Mouse (Mus musculus): ENCODE measurements around the gene Afdn. TPM values are rescaled to one million over a fixed set of nuclear protein-coding genes. Genes with fewer than 3 reads are reported as not detected.

The Afdn gene
- polyA plus RNA-seq (2016; fragmentation: Nextera tagmentation; extraction: Ambion mirVana): 87.3 and 89.7 TPM in 2 replicates

DNA sequence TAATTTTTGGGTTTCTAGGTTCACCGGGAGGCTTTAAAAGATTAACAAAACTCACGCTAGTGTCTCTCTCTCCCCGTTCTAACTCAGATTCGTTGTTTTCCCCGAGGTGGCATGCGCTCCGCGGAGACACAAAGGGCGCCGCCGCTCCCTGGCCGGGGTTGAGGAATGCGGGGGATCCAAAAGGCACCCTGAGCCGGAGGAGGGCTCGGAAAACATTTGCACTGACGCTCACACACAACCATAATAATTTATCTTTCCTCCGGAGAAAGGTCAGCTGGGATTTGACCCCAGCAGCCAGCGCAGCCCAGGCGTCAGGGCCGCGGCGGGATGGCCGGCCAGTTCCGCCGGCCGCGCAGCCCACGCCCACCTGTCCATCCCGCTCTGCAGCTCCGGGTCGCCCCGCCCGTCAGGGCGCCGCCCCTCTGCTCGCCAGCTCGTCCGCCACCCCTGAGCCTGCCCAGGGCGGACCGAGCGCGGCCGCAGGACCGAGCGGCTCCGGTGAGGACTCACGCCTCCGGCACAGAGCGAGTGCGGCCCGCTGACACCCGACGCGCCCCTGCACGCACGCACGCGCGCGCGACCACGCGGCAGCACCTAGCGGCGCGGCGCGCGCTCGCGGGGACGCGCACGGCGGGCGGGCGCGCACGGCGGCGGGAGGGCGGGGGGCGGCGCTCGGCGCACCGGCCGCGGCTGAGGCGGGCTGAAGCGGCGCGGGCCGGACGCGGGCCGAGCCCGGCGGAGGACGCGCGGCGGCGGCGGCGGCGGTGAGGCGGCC, at the start of gene Afdn:
Gene Afdn, plus strand, starts transcription at position 687 of the 775 bp plus-strand sequence.
- no peaks in the 10 kb centered on the region for H3K27me3 ChIP-seq
- under 1% methylated on average over 98 of the region's 108 CpGs for WGBS
- peak; percentile 90 for ATAC-seq (ENCODE audit: insufficient number of reproducible peaks, insufficient read depth, low FRiP score, low TSS enrichment)

DNA sequence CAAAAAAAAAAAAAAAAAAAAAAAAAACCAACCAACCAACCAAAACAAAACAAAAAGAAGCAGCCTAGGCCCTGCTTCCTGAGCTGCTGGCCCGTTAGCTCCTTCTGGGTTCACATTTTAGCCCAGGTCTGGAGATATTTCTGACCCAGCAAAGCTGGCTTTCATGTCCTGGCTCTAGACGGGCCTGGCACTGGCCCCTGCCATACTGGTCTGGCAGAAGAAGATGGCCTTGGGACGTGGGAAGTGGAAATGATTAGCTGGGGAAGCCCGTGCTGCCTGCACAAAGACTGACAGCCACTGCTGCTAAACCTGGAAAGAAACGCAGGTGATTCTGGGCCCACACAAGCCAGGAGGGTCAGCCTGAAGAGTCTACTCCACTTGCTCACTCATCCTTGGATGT, 49.2 kb upstream of the Afdn start:
- 69% methylated on average over 5 of the region's 5 CpGs for WGBS
- Histone ChIP-seq H3K4me1 (no peaks in the 10 kb centered on the region), H3K27ac (no peak overlapping the region), H3K9me3 (no peaks in the 10 kb centered on the region), H3K27me3 (no peaks in the 10 kb centered on the region), H3K9ac (no peak overlapping the region), H3K4me3 (no peak overlapping the region), H3K36me3 (no peaks in the 10 kb centered on the region), H3K4me2 (replicated peaks) (no peak overlapping the region)
- no peak for ATAC-seq (ENCODE audit: insufficient number of reproducible peaks, insufficient read depth, low FRiP score, low TSS enrichment)

More for the DNA sequence above, at the start of gene Afdn:
- Histone ChIP-seq H3K9ac (peak within 1 kb of the TSS; percentile 87), H3K4me2 (replicated peaks) (peak within 1 kb of the TSS; percentile 91), H3K4me3 (peak within 1 kb of the TSS; percentile 96), H3K9me3 (no peaks in the 10 kb centered on the region), H3K4me1 (peaks cover 11% of the 10 kb centered on the region; the same call in 1 of the 2 replicates), H3K36me3 (no peaks in the 10 kb centered on the region), H3K27ac (peak within 1 kb of the TSS; percentile 87)

DNA sequence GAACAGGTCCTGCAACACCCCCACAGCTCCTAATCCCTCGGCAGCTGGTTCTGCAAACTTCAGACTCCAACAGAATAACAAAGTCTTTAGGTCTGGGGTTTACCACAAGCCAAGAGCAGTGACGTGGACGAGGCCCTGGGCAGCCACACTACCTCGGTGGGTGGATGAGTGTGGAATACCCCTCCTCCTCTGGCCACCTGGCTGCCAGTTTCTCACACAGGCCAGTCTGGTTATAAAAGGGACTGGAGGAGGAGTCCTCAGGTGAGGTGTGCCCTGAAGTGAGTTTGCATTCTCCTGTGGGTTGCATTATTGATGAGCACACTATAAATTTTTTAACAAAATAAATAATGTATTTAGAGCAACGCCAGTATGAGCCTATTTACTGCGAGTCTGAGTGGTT, 48.2 kb upstream of the Afdn start:
- ATAC-seq (ENCODE audit: insufficient number of reproducible peaks, insufficient read depth, low FRiP score, low TSS enrichment): no peak
- no peak overlapping the region for H3K27ac ChIP-seq
- H3K9ac ChIP-seq: no peak overlapping the region

DNA sequence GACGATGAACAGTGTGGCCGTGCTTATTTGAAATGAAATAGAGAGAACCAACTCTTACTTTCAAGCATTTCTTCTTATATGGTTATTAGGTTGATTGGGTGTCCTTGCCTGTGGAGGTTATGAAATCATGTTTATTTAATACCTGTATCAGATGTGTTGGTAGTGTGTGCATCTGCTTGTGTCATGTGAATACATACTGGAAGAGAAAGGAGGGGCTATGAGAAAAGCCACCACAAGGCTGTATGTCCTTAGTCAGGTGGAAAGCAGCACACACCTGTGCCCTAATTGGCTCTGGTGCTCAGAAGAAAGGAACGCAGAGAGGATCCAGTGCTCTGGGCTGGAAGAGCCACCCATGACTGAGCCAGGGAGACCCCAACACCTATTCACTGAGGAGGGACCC, 47.8 kb upstream of the Afdn start:
- Histone ChIP-seq H3K4me1 (no peaks in the 10 kb centered on the region), H3K9ac (no peak overlapping the region), H3K9me3 (no peaks in the 10 kb centered on the region), H3K4me3 (no peak overlapping the region), H3K4me2 (replicated peaks) (no peak overlapping the region), H3K27ac (no peak overlapping the region), H3K36me3 (no peaks in the 10 kb centered on the region), H3K27me3 (no peaks in the 10 kb centered on the region)
- 95% methylated on average over 3 of the region's 3 CpGs for WGBS
- ATAC-seq (ENCODE audit: insufficient number of reproducible peaks, insufficient read depth, low FRiP score, low TSS enrichment): no peak

More for the DNA sequence above, 48.2 kb upstream of the Afdn start:
- no peaks in the 10 kb centered on the region for H3K36me3 ChIP-seq
- H3K9me3 ChIP-seq: no peaks in the 10 kb centered on the region
- no peaks in the 10 kb centered on the region for H3K27me3 ChIP-seq
- no peak overlapping the region for H3K4me2 ChIP-seq (replicated peaks)
- 71% methylated on average over 6 of the region's 6 CpGs for WGBS
- no peaks in the 10 kb centered on the region for H3K4me1 ChIP-seq
- no peak overlapping the region for H3K4me3 ChIP-seq

GRCm38 (mm10) chr17:13714128-13714527, 46.2 kb upstream of the Afdn start:
- ATAC-seq (ENCODE audit: insufficient number of reproducible peaks, insufficient read depth, low FRiP score, low TSS enrichment): no peak
- Histone ChIP-seq H3K9ac (no peak overlapping the region), H3K4me2 (replicated peaks) (no peak overlapping the region), H3K9me3 (no peaks in the 10 kb centered on the region), H3K27me3 (no peaks in the 10 kb centered on the region), H3K4me1 (no peaks in the 10 kb centered on the region), H3K27ac (no peak overlapping the region), H3K36me3 (no peaks in the 10 kb centered on the region), H3K4me3 (no peak overlapping the region)
- WGBS: 77% methylated on average over 4 of the region's 4 CpGs

DNA sequence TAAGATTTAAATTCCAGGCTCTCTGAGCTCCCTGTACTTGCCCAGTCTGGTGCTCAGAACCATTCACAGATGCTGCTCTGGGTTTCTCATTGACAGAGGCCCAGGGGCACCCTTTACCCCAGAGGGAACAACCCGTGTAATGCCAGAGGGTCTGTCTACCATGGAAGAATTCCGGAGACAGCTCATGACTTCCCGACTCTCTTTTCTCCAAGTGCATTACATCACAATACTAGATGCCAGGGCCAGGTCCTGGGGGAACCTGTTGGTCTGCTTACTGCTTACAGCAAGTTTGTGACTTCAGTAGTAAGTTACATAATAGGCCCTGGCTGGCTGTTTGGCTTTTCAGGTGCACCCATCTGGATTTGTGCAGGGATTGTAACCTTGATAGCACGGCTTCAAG, 45.7 kb upstream of the Afdn start:
- Histone ChIP-seq H3K36me3 (no peaks in the 10 kb centered on the region), H3K4me3 (no peak overlapping the region), H3K9ac (no peak overlapping the region), H3K4me2 (replicated peaks) (no peak overlapping the region), H3K27ac (no peak overlapping the region), H3K9me3 (no peaks in the 10 kb centered on the region), H3K4me1 (no peaks in the 10 kb centered on the region), H3K27me3 (no peaks in the 10 kb centered on the region)
- no peak for ATAC-seq (ENCODE audit: insufficient number of reproducible peaks, insufficient read depth, low FRiP score, low TSS enrichment)
- 62% methylated on average over 4 of the region's 4 CpGs for WGBS

DNA sequence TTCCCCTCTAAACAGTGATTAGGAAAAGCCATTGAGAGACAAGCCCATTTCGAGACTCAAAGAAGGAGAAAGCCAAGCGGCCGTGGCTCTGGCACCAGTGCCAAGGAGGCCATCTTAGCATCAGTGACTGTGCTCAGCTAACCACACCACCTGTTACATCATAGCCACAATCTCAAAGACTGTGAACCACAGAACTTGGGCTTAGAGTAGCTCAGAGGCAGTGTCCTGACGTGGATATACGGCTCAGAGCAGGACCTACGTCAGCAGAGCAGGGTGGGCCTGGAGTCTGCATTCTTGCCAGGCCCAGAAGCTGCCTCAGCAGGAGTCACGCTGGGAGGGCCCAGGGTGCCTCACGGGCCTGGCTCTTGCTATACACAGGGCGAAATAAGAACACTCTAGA, 44.8 kb upstream of the Afdn start:
- ATAC-seq (ENCODE audit: insufficient number of reproducible peaks, insufficient read depth, low FRiP score, low TSS enrichment): no peak

GRCm38 (mm10) chr17:13716336-13716735, 44.0 kb upstream of the Afdn start:
- H3K4me1 ChIP-seq: no peaks in the 10 kb centered on the region
- no peak overlapping the region for H3K4me3 ChIP-seq
- H3K9ac ChIP-seq: no peak overlapping the region
- H3K9me3 ChIP-seq: no peaks in the 10 kb centered on the region
- no peaks in the 10 kb centered on the region for H3K27me3 ChIP-seq
- no peak overlapping the region for H3K4me2 ChIP-seq (replicated peaks)
- 78% methylated on average over 6 of the region's 6 CpGs for WGBS
- H3K36me3 ChIP-seq: no peaks in the 10 kb centered on the region
- no peak overlapping the region for H3K27ac ChIP-seq
- ATAC-seq (ENCODE audit: insufficient number of reproducible peaks, insufficient read depth, low FRiP score, low TSS enrichment): no peak

More for the DNA sequence above, 44.8 kb upstream of the Afdn start:
- WGBS: 73% methylated on average over 9 of the region's 9 CpGs
- H3K36me3 ChIP-seq: no peaks in the 10 kb centered on the region
- H3K4me3 ChIP-seq: no peak overlapping the region
- H3K27me3 ChIP-seq: no peaks in the 10 kb centered on the region
- H3K9me3 ChIP-seq: no peaks in the 10 kb centered on the region
- no peak overlapping the region for H3K4me2 ChIP-seq (replicated peaks)
- H3K4me1 ChIP-seq: no peaks in the 10 kb centered on the region
- H3K9ac ChIP-seq: no peak overlapping the region
- no peak overlapping the region for H3K27ac ChIP-seq

DNA sequence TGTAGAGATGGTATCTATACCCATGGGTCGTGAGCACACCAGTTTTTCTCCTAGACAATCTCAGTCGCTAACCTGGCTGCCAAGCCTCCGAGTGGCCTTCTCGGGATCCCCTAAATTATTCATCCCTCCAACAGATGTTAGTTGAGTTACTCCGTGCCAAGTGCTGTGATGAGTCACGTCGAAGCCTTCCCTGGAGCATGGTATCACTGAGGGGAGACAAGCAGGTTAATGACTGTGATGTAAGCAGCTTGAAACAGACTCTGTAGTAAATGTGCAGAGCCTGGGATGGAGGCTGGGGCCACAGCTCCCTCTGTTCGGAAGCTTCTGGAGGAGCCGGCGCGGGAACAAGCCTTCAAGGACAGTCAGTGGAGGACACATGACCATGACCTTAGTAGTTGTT, 42.9 kb upstream of the Afdn start:
- Histone ChIP-seq H3K27me3 (no peaks in the 10 kb centered on the region), H3K36me3 (no peaks in the 10 kb centered on the region)
- WGBS: 92% methylated on average over 11 of the region's 11 CpGs

DNA sequence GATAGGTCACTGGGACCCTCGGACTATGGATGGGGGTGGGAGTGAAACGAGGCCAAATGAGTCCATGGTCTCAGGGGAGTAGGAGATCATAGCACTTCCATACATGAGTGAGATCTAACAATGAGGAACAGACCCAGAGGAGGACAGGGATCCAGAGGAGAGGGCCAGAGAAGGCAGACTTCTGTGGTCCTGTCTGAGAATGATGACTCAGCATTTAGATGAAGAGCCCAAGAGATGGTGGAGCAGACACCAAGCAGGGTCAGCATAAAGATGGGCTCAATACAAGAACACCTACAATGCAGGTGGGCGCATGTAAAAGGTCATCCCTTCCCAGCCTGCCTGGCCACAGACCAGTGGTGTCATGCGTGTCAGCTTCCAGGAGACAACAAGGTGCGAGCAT, 40.2 kb upstream of the Afdn start:
- 87% methylated on average over 5 of the region's 5 CpGs for whole genome bisulfite sequencing
- no peaks in the 10 kb centered on the region; the same call in 1 of the 2 replicates for H3K4me1 ChIP-seq
- H3K27ac ChIP-seq: no peak overlapping the region
- H3K4me2 ChIP-seq (replicated peaks): no peak overlapping the region
- no peaks in the 10 kb centered on the region for H3K36me3 ChIP-seq
- H3K9ac ChIP-seq: no peak overlapping the region
- H3K4me3 ChIP-seq: no peak overlapping the region
- H3K27me3 ChIP-seq: no peaks in the 10 kb centered on the region
- no peaks in the 10 kb centered on the region for H3K9me3 ChIP-seq
- no peak for ATAC-seq (ENCODE audit: insufficient number of reproducible peaks, insufficient read depth, low FRiP score, low TSS enrichment)

More for the DNA sequence above, 42.9 kb upstream of the Afdn start:
- Histone ChIP-seq H3K27ac (no peak overlapping the region), H3K4me2 (replicated peaks) (no peak overlapping the region), H3K9me3 (no peaks in the 10 kb centered on the region), H3K9ac (no peak overlapping the region), H3K4me3 (no peak overlapping the region), H3K4me1 (no peaks in the 10 kb centered on the region; the same call in 1 of the 2 replicates)
- ATAC-seq (ENCODE audit: insufficient number of reproducible peaks, insufficient read depth, low FRiP score, low TSS enrichment): no peak

GRCm38 (mm10) chr17:13721372-13721771, 39.0 kb upstream of the Afdn start:
- Histone ChIP-seq H3K36me3 (no peaks in the 10 kb centered on the region), H3K9me3 (no peaks in the 10 kb centered on the region), H3K4me2 (replicated peaks) (no peak overlapping the region), H3K4me3 (no peak overlapping the region), H3K27me3 (no peaks in the 10 kb centered on the region), H3K27ac (no peak overlapping the region), H3K9ac (no peak overlapping the region), H3K4me1 (no peaks in the 10 kb centered on the region; the same call in 1 of the 2 replicates)
- ATAC-seq (ENCODE audit: insufficient number of reproducible peaks, insufficient read depth, low FRiP score, low TSS enrichment): no peak
- WGBS: 79% methylated on average over 2 of the region's 2 CpGs

- Histone ChIP-seq H3K9me3 (no peaks in the 10 kb centered on the region), H3K4me2 (replicated peaks) (no peak overlapping the region), H3K4me3 (no peak overlapping the region), H3K27ac (no peak overlapping the region), H3K4me1 (no peaks in the 10 kb centered on the region; the same call in 1 of the 2 replicates), H3K9ac (no peak overlapping the region), H3K27me3 (no peaks in the 10 kb centered on the region), H3K36me3 (no peaks in the 10 kb centered on the region)
- ATAC-seq (ENCODE audit: insufficient number of reproducible peaks, insufficient read depth, low FRiP score, low TSS enrichment): no peak
- WGBS: 25% methylated on average over 2 of the region's 2 CpGs
Observed at GRCm38 (mm10) chr17:13722434-13722833, 37.9 kb upstream of the Afdn start.
